Mouse (Mus musculus): ENCODE results near the gene Tbc1d22a. TPM values are rescaled to one million over a fixed set of nuclear protein-coding genes. Genes with fewer than 3 reads are reported as not detected.

Gene Tbc1d22a
- total RNA-seq, 1 experiment: 19.2 TPM

DNA sequence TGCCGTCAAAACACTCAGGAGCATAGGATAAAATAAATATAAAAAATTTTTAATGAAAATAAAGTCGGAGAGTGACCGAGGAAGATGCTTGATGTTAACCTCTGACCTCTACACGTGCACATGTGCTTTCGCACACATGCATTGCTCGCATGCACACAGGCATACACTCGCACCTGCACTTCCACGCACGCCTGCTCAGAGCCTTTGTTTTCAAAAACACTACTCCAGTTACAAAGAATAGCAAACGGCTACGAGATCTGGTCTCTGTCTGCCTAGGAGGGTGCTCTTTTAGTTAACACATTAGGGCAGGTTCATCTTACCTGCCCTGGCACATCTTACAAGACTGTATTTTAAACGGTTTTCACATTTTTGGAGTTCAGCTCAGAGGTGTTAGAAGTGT lies 42.9 kb upstream of the Tbc1d22a start:
- in situ Hi-C loops (cut with MboI; ENCODE audit: low sequenced_read_pairs in 2 of 2, unreplicated experiment in 2 of 2): no loop called here

DNA sequence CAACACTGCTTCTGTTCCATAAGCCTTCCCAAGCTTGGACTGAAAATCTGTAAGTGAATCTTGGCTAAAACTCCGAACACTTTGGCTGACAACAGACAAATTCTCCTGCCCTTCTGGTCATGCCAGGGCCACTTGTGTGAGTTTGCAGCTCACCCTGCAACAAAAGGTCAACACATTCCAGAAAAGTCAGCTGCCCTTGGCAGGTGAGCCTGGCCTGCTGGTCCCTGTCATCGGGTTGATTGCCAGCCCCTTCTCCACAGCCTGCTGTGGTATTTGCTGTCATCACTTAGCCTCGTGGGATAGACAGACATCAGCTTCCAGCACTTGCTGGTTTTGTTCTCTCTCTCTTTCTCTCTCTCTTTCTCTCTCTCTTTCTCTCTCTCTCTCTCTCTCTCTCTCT lies 42.1 kb upstream of the Tbc1d22a start:
- peaks cover 0 to 23% of the 10 kb centered on the region in 2 experiments; a peak in 2 of 4 replicates for H3K4me1 ChIP-seq (ENCODE audit: control insufficient read depth in 2 of 2, insufficient read depth in 2 of 2, low read length in 2 of 2, poor library complexity in 1 of 2)
- no peaks in the 10 kb centered on the region for H3K36me3 ChIP-seq (ENCODE audit: control insufficient read depth, insufficient read depth, low read length, poor library complexity, severe bottlenecking)
- TF ChIP-seq ZNF384 (IDR thresholded peaks at IDR 0.05; ENCODE audit: low read depth, low read length) (no peak), HCFC1 (IDR thresholded peaks at IDR 0.05; ENCODE audit: borderline replicate concordance, insufficient read depth, low read length) (no peak), ZC3H11A (IDR thresholded peaks at IDR 0.05; ENCODE audit: borderline replicate concordance, low read depth, low read length) (no peak), MAFK (IDR thresholded peaks at IDR 0.05; ENCODE audit: insufficient read depth, low read depth, low read length) (no peak)
- no peaks in the 10 kb centered on the region for H3K9me3 ChIP-seq (ENCODE audit: control insufficient read depth, insufficient read depth, low read depth, low read length)
- H3K9ac ChIP-seq (ENCODE audit: insufficient read depth, low read depth, low read length, poor library complexity, severe bottlenecking): no peak overlapping the region
- H3K4me3 ChIP-seq (ENCODE audit: insufficient read depth in 1 of 2, low read depth in 1 of 2, low read length in 2 of 2, poor library complexity in 1 of 2, severe bottlenecking in 1 of 2): no peak overlapping the region
- no peak overlapping the region for H3K27ac ChIP-seq (ENCODE audit: insufficient read depth, low read depth, low read length, poor library complexity, severe bottlenecking)
- no peak for DNase-seq (ENCODE audit: low read depth, low spot score)
- in situ Hi-C loops (cut with MboI; ENCODE audit: low sequenced_read_pairs in 2 of 2, unreplicated experiment in 2 of 2): no loop called here

More for the DNA sequence above, 42.9 kb upstream of the Tbc1d22a start:
- no peak overlapping the region for H3K27ac ChIP-seq (ENCODE audit: insufficient read depth, low read depth, low read length, poor library complexity, severe bottlenecking)
- H3K9ac ChIP-seq (ENCODE audit: insufficient read depth, low read depth, low read length, poor library complexity, severe bottlenecking): no peak overlapping the region
- TF ChIP-seq MAFK (IDR thresholded peaks at IDR 0.05; ENCODE audit: insufficient read depth, low read depth, low read length): no peak
- TF ChIP-seq HCFC1 (IDR thresholded peaks at IDR 0.05; ENCODE audit: borderline replicate concordance, insufficient read depth, low read length): no peak
- TF ChIP-seq CHD2 (IDR thresholded peaks at IDR 0.05; ENCODE audit: low read depth, low read length): no peak
- TF ChIP-seq ZNF384 (IDR thresholded peaks at IDR 0.05; ENCODE audit: low read depth, low read length): no peak
- no peak for TF ChIP-seq ZC3H11A (IDR thresholded peaks at IDR 0.05; ENCODE audit: borderline replicate concordance, low read depth, low read length)
- peaks cover under 1 to 21% of the 10 kb centered on the region in 2 experiments; a peak in 2 of 4 replicates for H3K4me1 ChIP-seq (ENCODE audit: control insufficient read depth in 2 of 2, insufficient read depth in 2 of 2, low read length in 2 of 2, poor library complexity in 1 of 2)
- no peak for DNase-seq (ENCODE audit: low read depth, low spot score)
- H3K36me3 ChIP-seq (ENCODE audit: control insufficient read depth, insufficient read depth, low read length, poor library complexity, severe bottlenecking): no peaks in the 10 kb centered on the region
- no peak overlapping the region for H3K4me3 ChIP-seq (ENCODE audit: insufficient read depth in 1 of 2, low read depth in 1 of 2, low read length in 2 of 2, poor library complexity in 1 of 2, severe bottlenecking in 1 of 2)
- H3K9me3 ChIP-seq (ENCODE audit: control insufficient read depth, insufficient read depth, low read depth, low read length): no peaks in the 10 kb centered on the region

DNA sequence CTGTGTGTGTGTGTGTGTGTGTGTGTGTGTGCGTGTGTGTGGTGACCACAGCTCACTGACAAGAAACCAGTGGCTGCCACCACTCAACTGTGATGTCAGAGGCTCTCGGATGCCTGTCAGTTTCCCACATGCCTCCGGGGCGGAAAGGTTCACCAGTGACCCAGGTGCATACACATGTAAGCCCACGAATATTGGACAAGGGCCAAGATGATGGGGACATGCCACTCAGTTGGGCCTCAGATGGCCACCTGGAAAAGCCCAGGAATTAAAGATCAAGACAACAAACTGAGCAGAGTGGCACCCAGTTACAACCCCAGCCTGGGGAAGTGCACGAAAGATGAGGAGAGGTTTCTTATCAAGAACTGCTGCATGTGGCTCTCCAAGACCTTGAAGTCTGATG lies 41.7 kb upstream of the Tbc1d22a start:
- no peaks in the 10 kb centered on the region for H3K36me3 ChIP-seq (ENCODE audit: control insufficient read depth, insufficient read depth, low read length, poor library complexity, severe bottlenecking)
- H3K4me1 ChIP-seq (ENCODE audit: control insufficient read depth in 2 of 2, insufficient read depth in 2 of 2, low read length in 2 of 2, poor library complexity in 1 of 2): peaks cover 0 to 24% of the 10 kb centered on the region in 2 experiments; a peak in 2 of 4 replicates
- TF ChIP-seq HCFC1 (IDR thresholded peaks at IDR 0.05; ENCODE audit: borderline replicate concordance, insufficient read depth, low read length) (no peak), MAFK (IDR thresholded peaks at IDR 0.05; ENCODE audit: insufficient read depth, low read depth, low read length) (no peak), ZNF384 (IDR thresholded peaks at IDR 0.05; ENCODE audit: low read depth, low read length) (no peak), ZC3H11A (IDR thresholded peaks at IDR 0.05; ENCODE audit: borderline replicate concordance, low read depth, low read length) (no peak), CHD2 (IDR thresholded peaks at IDR 0.05; ENCODE audit: low read depth, low read length) (no peak)
- no peaks in the 10 kb centered on the region for H3K9me3 ChIP-seq (ENCODE audit: control insufficient read depth, insufficient read depth, low read depth, low read length)
- in situ Hi-C loops (cut with MboI; ENCODE audit: low sequenced_read_pairs in 2 of 2, unreplicated experiment in 2 of 2): no loop called here
- H3K4me3 ChIP-seq (ENCODE audit: insufficient read depth in 1 of 2, low read depth in 1 of 2, low read length in 2 of 2, poor library complexity in 1 of 2, severe bottlenecking in 1 of 2): no peak overlapping the region
- no peak overlapping the region for H3K9ac ChIP-seq (ENCODE audit: insufficient read depth, low read depth, low read length, poor library complexity, severe bottlenecking)
- no peak for DNase-seq (ENCODE audit: low read depth, low spot score)
- H3K27ac ChIP-seq (ENCODE audit: insufficient read depth, low read depth, low read length, poor library complexity, severe bottlenecking): no peak overlapping the region

DNA sequence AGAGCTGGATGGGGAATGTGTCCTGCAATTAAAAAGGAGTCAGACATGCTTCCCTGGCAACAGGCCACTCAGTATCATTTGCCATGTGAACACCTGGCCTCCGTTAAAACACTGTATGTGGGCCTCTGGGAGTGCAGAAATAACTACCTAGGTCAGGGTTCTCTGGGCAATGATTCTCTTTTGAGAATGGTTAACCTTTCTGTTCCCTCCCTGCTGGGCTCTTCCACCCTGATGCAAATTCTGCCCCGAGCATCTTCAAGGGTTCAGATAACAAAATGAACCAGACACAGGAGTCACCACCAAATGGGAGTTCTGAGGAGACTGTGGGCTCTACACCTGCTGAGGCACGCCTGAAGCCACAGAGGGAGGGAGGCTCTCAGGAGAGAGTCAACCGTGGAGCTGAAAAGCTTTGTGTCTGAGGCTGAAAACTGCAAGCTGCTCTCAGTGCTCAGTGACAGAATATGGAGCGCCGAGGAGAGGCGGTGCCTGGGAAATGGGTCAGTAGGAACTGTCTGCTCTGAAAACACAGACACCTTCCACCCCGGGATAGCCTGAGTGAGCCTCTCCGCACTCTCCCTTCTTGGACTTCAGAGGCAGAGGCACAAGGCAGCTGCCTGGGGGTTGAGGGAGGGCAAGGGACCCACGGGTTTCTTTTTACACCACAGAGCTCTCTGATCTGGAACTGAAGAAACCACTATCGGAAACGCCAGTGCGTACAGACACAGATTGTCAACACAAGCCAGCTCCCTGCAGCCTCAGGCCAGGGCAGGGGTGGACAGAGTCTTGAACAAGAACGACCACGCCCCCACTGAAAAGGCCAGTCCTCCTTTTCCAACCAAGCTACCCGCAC lies 40.9 kb upstream of the Tbc1d22a start:
- in situ Hi-C loops (cut with MboI; ENCODE audit: low sequenced_read_pairs in 2 of 2, unreplicated experiment in 2 of 2): no loop called here
- TF ChIP-seq CHD2 (IDR thresholded peaks at IDR 0.05; ENCODE audit: low read depth, low read length) (no peak), ZNF384 (IDR thresholded peaks at IDR 0.05; ENCODE audit: low read depth, low read length) (no peak), ZC3H11A (IDR thresholded peaks at IDR 0.05; ENCODE audit: borderline replicate concordance, low read depth, low read length) (no peak), MAFK (IDR thresholded peaks at IDR 0.05; ENCODE audit: insufficient read depth, low read depth, low read length) (no peak), HCFC1 (IDR thresholded peaks at IDR 0.05; ENCODE audit: borderline replicate concordance, insufficient read depth, low read length) (no peak)
- no peaks in the 10 kb centered on the region for H3K9me3 ChIP-seq (ENCODE audit: control insufficient read depth, insufficient read depth, low read depth, low read length)
- no peak overlapping the region for H3K27ac ChIP-seq (ENCODE audit: insufficient read depth, low read depth, low read length, poor library complexity, severe bottlenecking)
- no peaks in the 10 kb centered on the region for H3K36me3 ChIP-seq (ENCODE audit: control insufficient read depth, insufficient read depth, low read length, poor library complexity, severe bottlenecking)
- peaks cover 0 to 18% of the 10 kb centered on the region in 2 experiments; a peak in 2 of 4 replicates for H3K4me1 ChIP-seq (ENCODE audit: control insufficient read depth in 2 of 2, insufficient read depth in 2 of 2, low read length in 2 of 2, poor library complexity in 1 of 2)
- H3K4me3 ChIP-seq (ENCODE audit: insufficient read depth in 1 of 2, low read depth in 1 of 2, low read length in 2 of 2, poor library complexity in 1 of 2, severe bottlenecking in 1 of 2): no peak overlapping the region
- DNase-seq (ENCODE audit: low read depth, low spot score): no peak
- H3K9ac ChIP-seq (ENCODE audit: insufficient read depth, low read depth, low read length, poor library complexity, severe bottlenecking): no peak overlapping the region

All from ES-E14 (cell line).